Mouse (Mus musculus) midbrain, embryonic 14.5 days (tissue): ENCODE measurements at regions not wholly inside any gene's neighbourhood (a gene's known extent, or its start where the extent isn't known, plus 50 kb on each side); places are given as distances from the start of the nearest gene placed in this dataset.
"Not testable (repeated sequence)": the region's sequence is repeated elsewhere in the genome, so short reads cannot be mapped to it uniquely, and the experiment has no call there.

Experiments
- ATAC-seq: fragments of 200-750 bp; cut with Nextera tagmentation; 2 replicates; pipeline ENCODE4 v1.8.0; 2017; ENCODE audit warnings: moderate number of reproducible peaks, moderate library complexity; ENCODE audit not compliant: low FRiP score, low TSS enrichment
- DNase-seq: peaks from one replicate; pipeline ENCODE4 v3.0.0-alpha.2; 2015
- H3K27ac ChIP-seq: fragments of 300-500 bp; sonication (generic); replicated peaks from 2 replicates; pipeline ENCODE4 v1.5.1; 2014; ENCODE audit warnings: mild to moderate bottlenecking, low read depth, low read length, moderate library complexity
- H3K27me3 ChIP-seq: fragments of 300-500 bp; sonication (generic); 2 replicates; pipeline ENCODE4 v1.6.1; 2014; ENCODE audit warnings: low read length, control low read depth, mixed read lengths; ENCODE audit not compliant: control insufficient read depth, insufficient read depth
- H3K36me3 ChIP-seq: fragments of 300-500 bp; sonication (generic); 2 replicates; pipeline ENCODE4 v1.6.1; 2014; ENCODE audit warnings: low read length, control low read depth; ENCODE audit not compliant: control insufficient read depth, insufficient read depth
- H3K4me1 ChIP-seq: fragments of 300-500 bp; sonication (generic); 2 replicates; pipeline ENCODE4 v1.6.1; 2014; ENCODE audit warnings: mild to moderate bottlenecking, antibody characterized with exemption, low read length, control low read depth; ENCODE audit not compliant: control insufficient read depth, insufficient read depth
- H3K4me2 ChIP-seq: fragments of 300-500 bp; sonication (generic); 2 replicates; pipeline ENCODE4 v1.6.1; 2014; ENCODE audit warnings: mild to moderate bottlenecking, low read length, moderate library complexity
- H3K4me3 ChIP-seq: fragments of 300-500 bp; sonication (generic); replicated peaks from 2 replicates; pipeline ENCODE4 v1.5.1; 2014; ENCODE audit warnings: low read depth, low read length
- H3K9ac ChIP-seq: fragments of 300-500 bp; sonication (generic); replicated peaks from 2 replicates; pipeline ENCODE4 v1.6.1; 2014; ENCODE audit warnings: mild to moderate bottlenecking, low read length, moderate library complexity
- H3K9me3 ChIP-seq: fragments of 300-500 bp; sonication (generic); 2 replicates; pipeline ENCODE4 v1.6.1; 2016; ENCODE audit warnings: low read length, control low read depth, mixed read lengths; ENCODE audit not compliant: control insufficient read depth
- WGBS: fragments of 180-500 bp; shearing (Covaris S2); extraction: QIAGEN DNeasy Blood & Tissue Kit; methylation state at CpG from one replicate; pipeline ENCODE4 v1.1.7; 2014; 5-methylcytosine and 5-hydroxymethylcytosine counted together

DNA sequence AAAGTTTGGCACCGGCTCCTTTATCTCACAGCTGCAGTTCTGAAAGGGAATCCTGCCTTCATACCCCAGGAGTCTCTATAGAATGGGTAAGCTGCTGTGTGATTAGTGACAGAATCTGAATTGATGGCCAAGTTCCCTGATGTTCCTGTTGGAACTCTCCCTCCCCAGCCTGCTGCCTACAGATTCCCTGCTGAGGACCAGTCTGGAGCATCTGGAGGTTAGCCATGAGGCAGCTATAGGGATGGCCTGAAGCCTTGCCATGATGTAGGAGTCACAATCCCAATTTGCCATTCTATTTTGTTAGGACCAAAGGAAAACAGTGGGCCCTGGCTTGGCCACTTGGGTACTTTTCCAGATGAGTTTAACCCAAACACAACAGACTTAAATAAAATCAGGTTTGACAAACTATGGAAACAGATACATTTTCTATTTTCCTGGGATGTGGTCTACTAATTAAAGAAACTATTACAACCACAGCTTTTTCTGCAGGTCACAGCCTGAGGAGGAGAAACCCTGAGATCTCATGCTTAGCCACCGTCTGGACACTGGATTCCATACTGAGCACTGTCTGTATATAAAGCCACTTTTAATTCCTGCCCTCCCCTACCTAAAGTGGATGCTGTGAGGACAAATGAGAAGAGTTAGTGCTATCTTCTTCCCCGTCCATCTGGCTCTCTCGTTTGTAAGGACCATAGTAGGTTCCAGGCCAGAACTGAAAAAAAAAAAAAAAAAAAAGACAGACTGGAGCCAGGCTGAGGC is 349.5 kb upstream of the Tbl1xr1 start:
- ATAC-seq (no peak), DNase-seq (no peak)
- Histone ChIP-seq H3K9ac (no peak overlapping the region), H3K9me3 (no peaks in the 10 kb centered on the region), H3K4me2 (no peak overlapping the region), H3K4me1 (no peaks in the 10 kb centered on the region), H3K36me3 (no peaks in the 10 kb centered on the region), H3K27ac (no peak overlapping the region), H3K4me3 (no peak overlapping the region), H3K27me3 (no peaks in the 10 kb centered on the region)
- 69% methylated on average over 4 of the region's 4 CpGs for WGBS

DNA sequence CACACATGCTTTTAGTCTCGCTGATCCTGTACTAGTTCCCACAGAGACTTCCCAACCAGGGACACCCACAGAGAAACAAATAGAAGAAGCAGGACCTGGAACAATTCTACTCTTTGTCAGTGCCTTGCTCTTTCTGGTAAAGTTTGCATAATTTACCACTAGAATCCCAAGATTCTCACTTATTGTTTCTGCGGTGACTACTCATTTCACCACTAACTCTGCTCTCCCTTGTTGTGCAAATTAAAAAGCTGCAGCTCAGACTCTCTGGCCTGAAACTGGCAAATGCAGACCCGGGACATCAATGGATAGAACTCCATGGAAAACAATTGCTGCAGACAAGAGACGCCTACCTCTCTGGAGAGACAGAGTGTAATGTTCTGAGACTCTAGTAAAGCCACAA is 348.4 kb upstream of the Tbl1xr1 start:
- no peaks in the 10 kb centered on the region for H3K4me1 ChIP-seq
- no peaks in the 10 kb centered on the region for H3K9me3 ChIP-seq
- H3K36me3 ChIP-seq, result no peaks in the 10 kb centered on the region
- H3K27ac ChIP-seq, result no peak overlapping the region
- no peak overlapping the region for H3K4me3 ChIP-seq
- 12% methylated on average over 4 of the region's 4 CpGs for WGBS
- no peak overlapping the region for H3K4me2 ChIP-seq
- no peak for DNase-seq
- no peaks in the 10 kb centered on the region for H3K27me3 ChIP-seq
- no peak for ATAC-seq
- H3K9ac ChIP-seq, result no peak overlapping the region

DNA sequence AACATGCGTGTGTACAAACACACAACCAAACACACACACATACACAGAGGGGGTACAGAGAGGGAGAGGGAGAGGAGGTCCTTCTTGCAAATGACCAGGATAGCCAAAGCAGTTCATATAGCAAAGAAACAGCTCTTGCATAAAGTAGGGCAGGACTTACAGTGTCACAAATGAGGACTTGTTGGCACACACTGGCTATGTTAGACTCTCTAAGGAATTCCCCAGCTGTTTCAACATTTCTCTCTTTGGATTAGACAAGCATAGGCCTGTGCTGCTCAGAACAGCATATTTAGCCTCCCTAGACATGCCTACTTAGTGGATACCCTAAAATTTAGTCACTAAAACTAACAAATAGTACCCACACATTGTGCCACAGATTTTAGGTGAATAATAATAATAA is 347.1 kb upstream of the Tbl1xr1 start:
- Histone ChIP-seq H3K27ac (no peak overlapping the region), H3K4me2 (no peak overlapping the region), H3K9ac (no peak overlapping the region), H3K27me3 (no peaks in the 10 kb centered on the region), H3K4me3 (no peak overlapping the region), H3K4me1 (no peaks in the 10 kb centered on the region), H3K9me3 (no peaks in the 10 kb centered on the region), H3K36me3 (no peaks in the 10 kb centered on the region)
- 96% methylated on average over 1 of the region's 1 CpGs for WGBS
- ATAC-seq, result no peak
- no peak for DNase-seq

DNA sequence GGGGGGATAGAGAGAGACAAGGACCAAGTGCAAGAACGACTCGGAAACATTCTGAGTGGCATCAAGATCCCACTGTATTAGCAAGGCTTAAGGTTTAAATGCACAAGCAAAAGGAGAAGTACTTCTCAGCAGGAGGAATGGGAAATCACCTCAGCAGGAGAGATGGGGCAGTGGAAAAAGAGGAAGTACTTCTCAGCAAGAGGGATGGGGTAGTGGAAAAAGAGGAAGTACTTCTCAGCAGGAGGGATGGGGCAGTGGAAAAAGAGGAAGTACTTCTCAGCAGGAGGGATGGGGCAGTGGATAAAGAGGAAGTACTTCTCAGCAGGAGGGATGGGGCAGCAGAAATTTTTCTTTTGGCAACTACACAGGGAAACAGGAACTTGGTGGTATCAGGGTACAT is 340.8 kb upstream of the Tbl1xr1 start:
- H3K36me3 ChIP-seq, ATAC-seq, H3K9me3 ChIP-seq, H3K4me1 ChIP-seq, H3K9ac ChIP-seq, H3K27me3 ChIP-seq, H3K4me2 ChIP-seq, H3K4me3 ChIP-seq, DNase-seq, H3K27ac ChIP-seq: not testable (repeated sequence)
- 96% methylated on average over 2 of the region's 2 CpGs for WGBS

DNA sequence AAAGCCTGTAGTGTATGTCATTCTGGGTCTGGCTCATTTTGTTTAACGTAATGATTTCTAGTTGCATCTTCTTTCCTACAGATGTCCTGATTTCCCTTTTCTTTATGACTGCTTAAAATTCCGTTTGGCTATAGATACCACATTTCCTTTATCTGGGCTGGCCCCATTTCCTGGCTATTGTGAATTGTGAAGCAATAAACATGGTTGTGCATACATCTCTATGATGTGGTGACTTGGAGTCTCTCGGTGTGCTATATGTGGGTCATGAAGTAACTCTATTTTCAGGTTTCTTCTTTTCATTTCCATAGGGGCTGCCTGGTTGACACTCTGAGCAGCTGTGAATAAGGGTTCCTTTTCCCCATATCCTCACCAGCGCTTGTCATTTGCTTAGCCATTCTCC is 336.7 kb upstream of the Tbl1xr1 start:
- no peak overlapping the region for H3K4me2 ChIP-seq
- H3K27ac ChIP-seq, result no peak overlapping the region
- no peaks in the 10 kb centered on the region for H3K27me3 ChIP-seq
- DNase-seq (no peak), ATAC-seq (no peak)
- WGBS, result 89% methylated on average over 4 of the region's 4 CpGs
- H3K9ac ChIP-seq, result no peak overlapping the region
- H3K4me1 ChIP-seq, result no peaks in the 10 kb centered on the region
- no peaks in the 10 kb centered on the region for H3K36me3 ChIP-seq
- 0 out of 2 replicates have a peak, but pooled peaks cover 4% of the 10 kb centered on the region for H3K9me3 ChIP-seq
- H3K4me3 ChIP-seq, result no peak overlapping the region

DNA sequence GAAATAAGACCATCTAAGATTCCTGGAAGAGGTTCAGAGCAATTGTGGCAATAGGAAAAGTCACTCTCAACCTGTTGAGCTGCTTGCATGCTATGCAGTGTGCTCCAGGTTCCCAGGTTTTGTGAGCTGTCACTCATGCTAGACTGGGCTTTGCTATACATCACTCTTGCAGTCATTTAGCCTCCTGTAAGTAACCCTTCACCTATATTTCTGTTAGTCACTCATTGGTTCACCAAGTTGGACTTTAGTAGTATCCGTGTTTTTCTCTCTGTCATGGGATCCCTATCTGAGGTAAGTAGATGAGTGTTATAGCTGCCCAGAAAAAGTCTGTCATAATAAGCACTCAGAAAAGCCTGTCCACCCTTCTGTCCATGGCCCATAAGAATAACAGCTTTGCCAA is 332.3 kb upstream of the Tbl1xr1 start:
- ATAC-seq, result no peak
- no peak overlapping the region for H3K9ac ChIP-seq
- WGBS, result 92% methylated on average over 1 of the region's 1 CpGs

DNA sequence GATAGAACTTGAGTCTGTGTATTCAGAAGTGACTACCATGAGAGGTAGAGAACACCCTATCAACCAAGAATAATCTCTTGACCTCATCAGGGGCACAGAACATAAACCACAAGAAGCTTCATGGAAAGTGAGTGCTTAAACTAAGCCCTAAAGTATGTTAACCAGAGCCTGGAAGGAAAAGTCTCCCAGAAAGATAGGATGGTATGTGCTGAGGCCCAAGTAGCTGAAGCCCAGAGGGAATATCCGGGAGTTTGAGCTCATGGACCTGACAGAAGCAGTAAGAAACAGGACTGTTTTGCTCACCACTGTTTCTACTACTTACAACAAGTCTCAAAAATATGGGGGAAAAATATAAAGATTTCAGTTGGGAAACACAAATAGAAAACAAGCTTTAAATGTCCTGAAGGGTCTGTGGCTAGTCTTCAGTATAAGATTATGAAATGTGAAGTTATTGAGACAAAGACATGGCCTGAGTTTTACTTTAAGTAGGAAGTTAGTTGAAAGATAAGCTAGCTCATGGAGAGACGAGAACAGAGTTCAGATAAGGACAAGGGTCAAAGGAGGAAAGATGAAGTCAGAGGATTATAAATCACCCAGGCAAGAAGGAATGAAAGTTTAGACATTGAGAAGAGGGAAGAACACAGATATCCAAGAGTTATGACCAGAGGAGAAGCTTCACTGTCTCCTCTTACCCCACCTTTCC is 315.8 kb upstream of the Tbl1xr1 start:
- Histone ChIP-seq H3K36me3 (no peaks in the 10 kb centered on the region), H3K27ac (no peak overlapping the region), H3K4me3 (no peak overlapping the region), H3K9me3 (no peaks in the 10 kb centered on the region), H3K4me2 (no peak overlapping the region), H3K9ac (no peak overlapping the region), H3K4me1 (no peaks in the 10 kb centered on the region), H3K27me3 (no peaks in the 10 kb centered on the region)
- no peak for ATAC-seq
- 77% methylated on average over 2 of the region's 2 CpGs for WGBS
- DNase-seq, result no peak

More for the DNA sequence above, 332.3 kb upstream of the Tbl1xr1 start:
- Histone ChIP-seq H3K36me3 (no peaks in the 10 kb centered on the region), H3K4me2 (no peak overlapping the region), H3K9me3 (no peaks in the 10 kb centered on the region), H3K4me3 (no peak overlapping the region), H3K27me3 (no peaks in the 10 kb centered on the region), H3K27ac (no peak overlapping the region), H3K4me1 (no peaks in the 10 kb centered on the region)
- no peak for DNase-seq

DNA sequence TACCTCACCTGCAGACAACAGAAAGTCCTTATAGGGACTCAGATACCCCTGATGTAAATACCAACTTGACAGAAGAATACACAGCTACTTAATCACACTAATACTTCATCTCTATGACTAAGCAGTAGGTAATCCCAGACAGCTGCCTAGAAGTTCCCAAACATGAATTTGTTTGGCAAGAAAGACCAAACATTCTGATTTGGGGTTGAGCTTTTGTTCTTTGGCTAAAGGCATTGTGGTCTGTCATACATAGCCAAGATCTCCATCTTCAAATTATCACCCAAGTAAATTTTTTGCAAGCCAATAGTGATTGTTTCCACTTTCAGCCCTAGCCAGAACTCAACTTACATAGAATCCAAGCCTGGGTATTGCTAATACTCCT is 315.2 kb upstream of the Tbl1xr1 start:
- no peak overlapping the region for H3K4me3 ChIP-seq
- no peaks in the 10 kb centered on the region for H3K36me3 ChIP-seq
- ATAC-seq, result no peak
- no peak overlapping the region for H3K4me2 ChIP-seq
- no peak for DNase-seq
- H3K27me3 ChIP-seq, result no peaks in the 10 kb centered on the region
- H3K4me1 ChIP-seq, result no peaks in the 10 kb centered on the region
- no peak overlapping the region for H3K27ac ChIP-seq
- H3K9me3 ChIP-seq, result no peaks in the 10 kb centered on the region
- no peak overlapping the region for H3K9ac ChIP-seq

DNA sequence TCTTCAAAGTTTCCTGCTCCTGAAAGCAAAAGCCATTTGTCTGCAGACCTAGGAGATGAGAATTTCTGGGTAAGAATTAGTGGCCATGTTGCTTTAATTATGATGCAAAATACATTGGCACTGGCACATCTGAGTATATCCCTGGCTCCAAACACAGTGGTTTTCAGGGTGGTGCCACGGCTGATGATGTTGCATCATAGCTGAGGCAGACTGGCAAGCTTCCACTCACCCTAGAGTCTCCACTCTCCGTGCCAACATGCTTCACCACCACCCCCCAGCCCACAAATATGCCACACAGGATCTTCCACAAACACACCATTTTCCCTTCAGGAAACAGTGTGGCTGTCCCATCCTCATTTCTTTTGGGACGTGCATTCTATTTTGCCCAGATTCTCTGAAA is 314.5 kb upstream of the Tbl1xr1 start:
- DNase-seq, result no peak
- Histone ChIP-seq H3K27me3 (no peaks in the 10 kb centered on the region), H3K36me3 (no peaks in the 10 kb centered on the region), H3K27ac (no peak overlapping the region), H3K9ac (no peak overlapping the region), H3K4me2 (no peak overlapping the region), H3K9me3 (no peaks in the 10 kb centered on the region), H3K4me1 (no peaks in the 10 kb centered on the region), H3K4me3 (no peak overlapping the region)
- no peak for ATAC-seq
- WGBS, result 87% methylated on average over 3 of the region's 3 CpGs
